Mouse (Mus musculus) kidney, adult 18-20 months (tissue): Measurements from ENCODE around the gene Ankrd44.

ENCODE experiments used
- DNase-seq: peaks from one replicate; pipeline ENCODE4 v3.0.0; 2021

Ankrd44 gene

DNA sequence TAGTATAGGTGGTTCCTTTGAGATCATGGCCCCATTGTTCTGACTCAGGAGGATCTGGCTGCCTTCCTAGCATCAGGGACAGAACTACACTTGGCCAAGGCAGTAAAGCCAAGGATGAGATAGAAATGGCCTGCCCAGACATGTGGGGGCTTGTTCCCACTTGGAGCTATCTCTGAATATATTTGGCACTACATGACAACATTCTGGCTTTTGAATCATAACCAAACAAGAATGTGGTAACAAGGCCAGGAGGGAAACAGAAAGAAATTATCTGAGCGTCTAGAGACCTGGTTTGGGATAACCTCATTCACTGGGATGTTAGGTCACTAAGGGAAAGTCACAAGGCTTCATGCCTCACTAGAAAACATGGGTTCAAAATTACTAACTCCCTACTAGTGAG lies 81.8 kb downstream of the Ankrd44 start:
- no peak for DNase-seq

DNA sequence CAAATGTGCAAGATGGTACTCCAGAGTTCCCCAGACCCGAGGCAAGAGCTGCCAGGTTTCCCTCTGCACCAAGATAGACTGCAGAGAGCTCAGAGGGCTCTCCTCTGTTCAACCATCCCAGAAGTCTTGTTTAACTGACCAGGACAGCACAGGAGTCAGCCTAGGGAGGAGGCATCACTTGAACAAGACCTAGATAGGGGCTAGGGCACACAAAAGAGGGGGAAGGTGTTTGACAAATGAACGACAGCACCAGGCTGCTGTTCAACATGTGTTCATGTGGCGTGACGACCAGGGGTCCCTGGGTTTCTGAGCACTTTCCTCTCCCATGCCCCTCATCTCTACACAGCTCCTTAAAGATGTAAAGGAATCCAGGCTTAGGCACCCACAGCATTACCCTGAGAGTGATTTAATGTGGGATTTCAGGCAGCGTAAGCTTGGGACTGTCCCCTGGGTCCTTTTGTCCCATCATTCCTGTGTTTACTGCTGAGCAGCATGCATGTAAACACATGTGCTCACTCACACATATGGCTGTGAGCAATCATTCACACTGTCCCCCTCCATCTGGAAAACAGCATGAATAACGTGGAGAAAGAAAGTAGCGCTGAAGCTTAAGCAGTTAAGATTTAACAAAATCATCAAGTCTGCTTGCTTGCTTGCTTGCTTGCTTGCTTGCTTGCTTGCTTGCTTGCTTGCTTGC lies 83.3 kb downstream of the Ankrd44 start:
- no peak for DNase-seq

DNA sequence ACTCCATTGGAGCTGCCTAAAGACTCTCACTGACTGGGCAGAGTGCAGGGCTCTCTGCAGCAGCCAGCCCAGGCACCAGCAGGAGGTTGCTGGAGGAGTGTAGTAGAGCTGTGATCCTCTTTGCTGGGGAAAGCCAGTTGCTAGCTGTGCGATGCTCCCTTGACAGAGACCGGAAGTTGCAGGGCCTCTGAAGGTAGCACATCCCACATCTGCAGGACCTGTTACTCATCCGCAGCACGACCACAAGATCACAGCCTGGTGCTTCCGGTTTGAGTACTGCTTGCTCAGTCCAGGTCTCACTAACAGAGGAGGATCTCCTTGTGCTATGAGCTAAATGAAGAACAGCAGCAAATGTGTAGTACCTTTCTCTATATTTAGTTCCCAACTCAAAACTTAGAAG lies 84.4 kb downstream of the Ankrd44 start:
- no peak for DNase-seq

DNA sequence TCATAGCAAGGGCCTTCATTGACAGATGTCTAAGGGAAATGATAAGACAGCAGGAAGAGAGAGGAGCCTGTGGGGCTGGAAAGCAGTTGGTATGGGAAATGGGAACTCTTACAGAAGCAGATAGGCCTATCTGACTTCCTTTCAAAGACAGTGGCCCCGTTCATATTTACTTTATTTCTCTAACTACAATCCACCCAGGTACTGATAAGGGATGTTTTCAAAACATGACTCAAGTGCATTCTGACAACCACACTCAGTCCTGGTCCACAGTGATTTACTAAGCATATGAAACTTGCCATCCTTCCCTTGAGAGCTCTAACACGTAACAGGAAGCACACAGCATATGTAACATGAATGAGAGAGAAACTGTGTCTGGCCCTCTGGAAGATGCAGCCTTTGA lies 86.1 kb downstream of the Ankrd44 start:
- DNase-seq, result no peak

DNA sequence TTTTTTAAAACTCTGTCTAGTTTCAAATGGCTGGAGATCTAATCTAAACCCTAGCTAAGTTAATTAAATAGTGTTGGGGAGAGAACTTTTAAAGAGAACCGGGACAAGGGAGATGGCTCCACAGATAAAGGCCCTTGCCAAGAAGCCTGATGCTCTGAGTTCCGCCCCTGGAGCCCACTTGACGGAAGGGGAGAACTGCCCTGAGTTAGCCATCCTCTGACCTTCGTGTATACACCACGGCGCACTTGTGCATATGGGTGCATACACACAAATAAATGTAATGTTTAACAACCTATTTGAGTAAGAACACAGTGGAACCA lies 87.7 kb downstream of the Ankrd44 start:
- no peak for DNase-seq

DNA sequence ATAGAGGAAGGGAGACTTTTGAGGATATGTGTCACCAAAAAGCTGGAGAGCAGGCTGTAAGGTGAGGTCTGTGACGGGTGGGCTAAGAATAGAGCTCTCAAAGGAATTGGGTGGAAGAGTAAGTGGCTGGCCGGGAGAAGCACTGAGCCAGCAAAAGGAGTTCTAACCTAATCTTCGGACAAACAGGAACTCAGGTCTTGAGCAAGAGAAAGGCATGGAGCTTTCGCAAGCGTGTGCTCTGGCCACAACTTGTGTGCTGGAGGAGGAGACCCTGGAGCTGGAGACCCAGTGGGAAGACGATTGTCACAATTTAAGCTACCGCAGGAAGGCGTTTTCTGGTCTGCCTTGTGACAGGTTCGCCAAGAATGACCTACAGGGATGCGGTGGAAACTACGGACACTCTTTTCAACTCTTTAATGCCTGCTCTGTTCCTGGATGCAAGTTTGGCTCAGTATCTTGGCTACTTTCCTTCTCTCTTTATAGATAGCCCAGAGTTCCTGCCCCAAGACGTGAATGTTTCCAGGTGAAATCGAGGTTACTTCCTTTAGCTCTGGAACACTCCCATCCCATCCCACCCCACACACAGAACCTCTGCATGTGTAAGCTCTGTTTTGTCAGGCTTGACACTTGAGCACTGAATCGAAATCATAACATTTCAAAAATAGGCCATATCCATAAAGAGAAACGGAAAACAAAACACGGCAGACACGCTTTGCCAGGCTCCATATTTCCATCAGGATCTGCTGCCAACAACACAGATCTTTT lies 88.3 kb downstream of the Ankrd44 start:
- DNase-seq, result no peak

DNA sequence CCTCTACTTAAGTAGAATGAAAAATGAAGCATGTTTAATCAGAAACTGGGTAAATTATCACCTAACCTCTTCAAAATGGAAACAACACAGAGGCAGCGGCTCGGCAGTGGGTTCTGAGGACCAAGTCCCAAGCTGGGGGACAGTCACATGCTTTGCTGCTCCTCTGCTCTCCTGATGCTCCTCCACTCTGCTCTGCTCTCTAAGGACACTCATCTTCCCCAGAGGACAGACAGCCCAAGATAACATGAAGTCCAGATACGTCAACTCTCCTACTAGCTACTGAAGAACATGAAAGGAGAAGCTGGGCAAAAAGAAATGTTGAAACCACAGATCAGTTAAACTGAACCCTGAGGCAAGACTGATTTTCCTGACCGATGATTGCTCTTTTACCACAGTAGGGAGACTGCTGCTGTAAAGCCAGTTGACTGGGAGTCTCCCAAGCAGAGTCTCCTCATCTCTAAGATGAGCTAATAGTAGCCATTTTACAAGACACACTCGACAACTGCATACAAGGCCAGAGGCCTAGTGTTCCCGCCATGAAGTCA lies 90.5 kb downstream of the Ankrd44 start:
- no peak for DNase-seq

DNA sequence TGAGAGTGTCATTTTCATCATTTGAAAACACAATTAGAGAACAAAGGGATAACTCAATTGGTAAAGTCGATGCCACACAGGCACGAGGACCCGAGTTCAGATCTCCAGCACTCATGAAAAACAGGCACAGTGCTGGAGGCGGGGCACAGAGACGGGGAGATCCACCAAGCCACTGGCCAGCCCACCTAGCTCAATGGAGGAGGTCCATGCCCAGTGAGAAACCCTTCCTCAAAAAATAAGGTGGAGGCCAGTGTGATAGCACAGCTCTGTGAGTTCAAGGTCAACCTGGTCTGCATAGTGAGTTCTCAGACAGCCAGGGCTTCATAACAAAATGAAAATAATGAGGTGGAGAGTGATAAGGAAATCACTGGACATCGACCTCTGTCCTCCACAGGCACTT lies 93.0 kb downstream of the Ankrd44 start:
- no peak for DNase-seq

DNA sequence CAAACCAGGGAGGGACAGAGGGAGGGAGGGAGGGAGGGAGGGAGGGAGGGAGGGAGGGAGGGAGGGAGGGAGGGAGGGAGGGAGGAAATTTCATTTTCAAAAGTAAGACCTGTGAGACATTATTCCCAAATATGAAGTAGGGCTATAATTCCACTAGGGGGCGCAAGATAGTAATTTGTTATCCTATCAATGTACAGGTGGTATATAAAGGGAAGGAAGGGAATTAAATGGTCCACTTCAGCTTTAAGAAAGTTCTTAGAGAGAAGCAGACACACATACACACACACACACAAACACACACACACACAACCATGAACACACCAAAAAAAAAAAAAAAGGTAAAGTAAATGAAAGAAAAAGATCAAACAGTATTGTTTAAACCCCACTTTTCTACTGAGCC lies 93.4 kb downstream of the Ankrd44 start:
- no peak for DNase-seq

DNA sequence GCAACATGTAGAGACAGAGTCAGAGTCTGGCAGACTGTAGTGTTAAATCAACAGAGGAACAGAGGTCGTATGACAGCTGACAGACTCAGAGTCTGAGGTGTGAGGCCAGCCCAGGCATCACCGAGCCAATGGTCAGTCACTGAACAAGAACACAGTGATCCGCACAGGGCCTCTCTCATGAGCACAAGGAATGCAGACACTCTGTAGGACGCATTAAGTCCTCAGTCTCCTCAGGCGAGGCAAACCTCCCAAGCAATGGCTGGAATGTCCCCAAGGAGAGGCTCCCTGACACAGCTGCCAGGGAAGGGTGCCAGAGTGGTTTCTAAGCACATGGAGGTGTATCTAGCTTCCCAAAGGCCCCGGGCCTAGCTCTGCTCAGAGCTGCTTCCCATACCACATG lies 96.0 kb downstream of the Ankrd44 start:
- DNase-seq, result peak; percentile 67

DNA sequence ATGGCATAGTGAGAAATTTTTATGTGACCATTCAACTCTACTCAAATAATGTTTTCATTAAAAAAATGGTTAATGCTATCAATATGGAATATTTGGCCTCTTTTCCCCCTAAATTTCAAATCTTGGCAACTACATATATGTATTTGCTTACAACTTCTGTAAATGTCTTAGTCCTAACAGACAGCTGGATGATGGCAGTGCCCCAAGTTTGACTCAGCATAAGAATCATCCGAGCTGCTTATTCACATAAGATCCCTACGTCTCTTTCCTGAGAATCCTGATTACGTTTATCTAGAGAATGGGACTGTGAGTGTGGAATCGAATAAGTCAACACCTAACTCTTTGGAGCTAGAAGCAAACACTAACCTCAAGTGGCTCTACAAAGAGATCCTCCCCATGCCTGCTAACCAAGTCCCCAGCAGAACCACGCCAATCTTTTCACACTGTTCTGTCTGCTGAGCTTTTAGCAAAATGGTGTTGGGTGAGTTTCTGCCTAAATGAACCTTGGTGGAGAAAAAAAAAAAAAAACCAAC lies 96.4 kb downstream of the Ankrd44 start:
- DNase-seq, result no peak

DNA sequence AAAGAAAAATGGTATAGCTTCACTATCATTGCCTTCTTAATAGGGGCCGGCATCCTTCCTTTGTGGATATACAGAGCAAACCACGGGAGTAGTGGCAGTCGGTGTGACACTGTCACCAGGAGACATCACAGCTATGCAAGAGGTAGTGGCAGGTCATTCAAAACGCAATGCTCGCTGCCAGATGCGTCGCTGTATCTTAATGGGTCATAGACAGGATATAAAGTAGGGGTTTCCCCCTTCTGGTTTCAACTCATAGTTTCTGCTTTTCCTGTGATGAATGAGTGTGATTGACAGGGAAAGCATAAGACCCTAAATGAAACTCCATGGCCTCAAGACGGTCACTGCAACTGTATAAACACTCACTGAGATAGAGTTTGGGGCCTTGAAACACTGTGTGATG lies 98.4 kb downstream of the Ankrd44 start:
- no peak for DNase-seq

DNA sequence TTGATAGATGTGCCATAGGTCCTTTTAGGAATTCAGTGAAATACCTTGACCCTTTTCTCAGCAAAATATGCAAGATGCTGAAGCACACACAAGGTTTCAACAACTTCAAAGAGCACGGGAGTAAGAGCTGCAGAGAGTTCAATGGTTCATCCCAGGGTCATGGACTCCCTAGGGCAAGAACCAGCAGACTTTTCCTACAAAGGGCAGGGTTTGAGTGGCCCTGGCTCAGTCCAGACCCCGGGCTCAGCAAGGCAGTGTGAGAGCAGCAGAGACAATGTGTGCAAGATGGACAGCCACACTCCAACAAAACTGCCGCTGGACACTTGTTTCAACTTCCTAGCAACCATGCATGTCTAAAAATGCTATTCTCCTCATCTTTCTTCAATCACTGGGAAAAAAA lies 98.8 kb downstream of the Ankrd44 start:
- no peak for DNase-seq

DNA sequence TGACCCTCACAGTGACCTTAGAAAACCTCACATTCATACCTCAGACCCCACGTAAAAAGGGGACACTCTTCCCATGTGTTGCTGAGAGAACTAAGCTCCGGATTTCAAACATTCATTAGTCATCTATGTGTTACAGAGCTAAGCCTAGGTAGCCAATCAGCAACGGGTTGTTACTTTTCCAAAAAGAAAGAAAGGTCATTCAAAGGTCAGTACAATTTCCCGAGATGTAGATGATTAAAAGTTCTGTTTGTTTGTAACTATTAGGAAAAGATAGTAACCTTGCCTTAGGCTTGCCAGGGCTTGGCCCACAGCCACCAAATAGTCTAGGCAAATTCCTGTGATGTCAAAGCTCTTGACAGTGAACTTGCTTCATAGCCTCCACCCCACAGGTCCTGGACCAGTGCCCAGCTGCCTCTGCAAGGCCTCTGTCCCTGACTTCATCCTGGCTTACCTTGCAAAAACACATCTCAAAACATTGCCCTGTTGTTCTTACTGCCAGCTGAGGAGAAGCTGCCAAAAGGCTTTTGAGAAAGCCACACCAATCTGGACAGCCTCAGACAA lies 99.7 kb downstream of the Ankrd44 start:
- DNase-seq, result peak; percentile 94

DNA sequence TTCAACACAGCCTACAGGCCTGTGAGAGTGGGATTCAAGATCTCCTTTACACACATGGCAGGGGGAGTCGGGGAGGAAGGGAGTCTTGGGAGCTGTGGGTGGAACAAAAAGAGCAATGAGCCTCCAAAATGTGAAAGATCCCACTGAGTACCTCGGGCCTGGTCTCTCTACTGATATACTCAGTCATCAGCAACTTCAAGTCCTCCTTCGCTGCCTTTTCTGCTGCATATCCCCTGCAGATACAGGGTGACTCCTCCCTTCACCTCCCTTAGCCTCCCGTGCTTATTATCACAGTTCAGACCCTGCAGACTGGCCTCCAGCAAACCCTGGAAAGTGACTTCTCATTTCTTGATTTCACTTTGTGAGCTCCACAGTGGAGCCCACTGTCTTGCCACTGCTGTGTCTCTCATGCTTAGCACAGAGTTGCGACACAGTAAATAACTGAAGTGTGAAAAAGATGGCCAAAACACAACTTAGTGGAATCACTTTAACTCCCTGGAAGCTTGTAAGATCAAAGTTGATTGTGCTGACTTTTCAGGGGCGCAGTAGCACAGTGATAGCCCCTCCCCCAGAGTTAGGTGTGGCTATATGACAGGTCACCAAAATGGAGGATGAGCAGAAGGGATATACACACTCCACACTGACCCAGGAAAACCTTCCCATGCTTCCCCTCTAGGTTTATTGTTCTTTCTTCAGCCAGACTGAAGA lies 100.3 kb downstream of the Ankrd44 start:
- DNase-seq, result no peak

DNA sequence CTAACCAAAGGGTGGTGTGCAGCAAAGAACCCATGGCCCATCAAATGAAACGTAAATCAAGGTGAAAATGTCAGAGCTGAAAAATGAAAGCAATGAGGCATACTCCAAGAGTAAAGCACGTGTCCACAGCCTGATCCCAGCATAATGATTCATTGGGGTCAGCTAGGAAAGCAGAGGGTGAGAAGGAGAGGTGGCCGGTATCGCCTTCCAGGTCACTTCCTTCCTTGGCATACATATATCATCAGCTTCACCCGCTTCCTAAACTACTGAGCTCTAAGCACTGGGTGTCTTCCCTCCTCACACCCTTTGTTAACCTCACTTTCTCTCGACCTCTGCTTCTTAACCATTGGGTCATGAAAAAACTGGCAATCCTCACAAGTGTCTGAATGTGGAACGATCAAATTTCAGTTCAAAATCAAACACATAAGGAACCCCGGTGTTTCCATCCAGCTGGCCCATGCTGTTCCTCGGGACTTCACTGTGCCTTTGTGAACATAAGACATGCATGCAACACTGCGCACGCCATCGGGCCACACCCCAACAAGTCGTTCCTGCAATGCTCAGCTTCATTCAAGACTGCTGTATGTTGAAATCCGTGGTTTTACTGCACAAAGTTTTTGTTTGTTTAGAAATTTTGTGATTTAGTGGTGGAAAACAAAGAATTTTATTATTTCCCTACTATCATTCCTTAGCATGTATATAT lies 101.9 kb downstream of the Ankrd44 start:
- no peak for DNase-seq

DNA sequence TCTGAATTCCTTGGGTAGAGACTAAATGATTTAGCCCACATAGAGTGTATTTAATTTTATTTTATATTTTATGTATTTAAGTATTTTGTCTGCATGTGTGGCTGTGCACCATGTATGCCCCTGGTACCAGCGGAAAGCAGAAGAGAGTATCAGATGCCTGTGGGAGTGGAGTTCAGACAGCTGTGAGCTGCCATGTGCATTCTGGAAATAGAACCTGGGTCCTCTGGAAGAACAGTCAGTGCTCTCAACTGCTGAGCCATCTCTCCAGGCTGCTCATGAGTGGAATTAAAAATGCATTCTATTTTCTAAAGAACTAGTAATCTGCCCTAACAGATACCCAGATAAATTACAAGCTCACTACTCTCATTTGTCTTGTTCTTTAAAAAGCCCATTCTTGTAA lies 104.4 kb downstream of the Ankrd44 start:
- no peak for DNase-seq

DNA sequence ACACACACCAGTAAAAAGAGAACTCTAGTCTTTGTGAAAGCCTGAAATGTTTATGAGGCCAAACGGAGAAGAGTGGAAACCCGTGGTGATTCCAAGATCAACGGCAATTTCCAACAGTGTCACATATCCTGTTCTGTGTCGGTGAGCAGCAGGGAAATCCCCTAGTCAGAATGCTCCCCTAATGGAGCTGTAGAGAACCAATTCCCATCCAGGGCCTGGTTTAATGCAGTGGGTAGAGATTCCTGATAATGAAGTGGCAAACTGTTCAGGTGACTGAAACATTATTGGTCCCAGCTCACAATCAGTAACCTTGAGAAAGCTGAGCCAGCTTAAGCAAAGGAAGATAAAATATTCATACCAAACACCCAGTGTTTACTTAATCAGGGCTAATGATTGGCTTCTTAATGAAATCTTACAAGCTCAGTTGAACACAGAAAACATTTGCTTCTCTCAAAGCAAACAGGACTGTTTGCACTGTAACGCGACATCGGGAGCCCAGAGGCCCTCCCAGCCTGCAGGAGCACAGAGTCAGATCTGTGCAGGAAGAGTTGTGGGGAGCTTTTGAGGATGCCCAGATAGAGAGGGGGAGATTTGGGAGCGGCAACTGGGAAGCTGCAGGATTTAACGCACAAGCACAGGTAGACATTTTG lies 110.9 kb downstream of the Ankrd44 start:
- DNase-seq, result no peak

DNA sequence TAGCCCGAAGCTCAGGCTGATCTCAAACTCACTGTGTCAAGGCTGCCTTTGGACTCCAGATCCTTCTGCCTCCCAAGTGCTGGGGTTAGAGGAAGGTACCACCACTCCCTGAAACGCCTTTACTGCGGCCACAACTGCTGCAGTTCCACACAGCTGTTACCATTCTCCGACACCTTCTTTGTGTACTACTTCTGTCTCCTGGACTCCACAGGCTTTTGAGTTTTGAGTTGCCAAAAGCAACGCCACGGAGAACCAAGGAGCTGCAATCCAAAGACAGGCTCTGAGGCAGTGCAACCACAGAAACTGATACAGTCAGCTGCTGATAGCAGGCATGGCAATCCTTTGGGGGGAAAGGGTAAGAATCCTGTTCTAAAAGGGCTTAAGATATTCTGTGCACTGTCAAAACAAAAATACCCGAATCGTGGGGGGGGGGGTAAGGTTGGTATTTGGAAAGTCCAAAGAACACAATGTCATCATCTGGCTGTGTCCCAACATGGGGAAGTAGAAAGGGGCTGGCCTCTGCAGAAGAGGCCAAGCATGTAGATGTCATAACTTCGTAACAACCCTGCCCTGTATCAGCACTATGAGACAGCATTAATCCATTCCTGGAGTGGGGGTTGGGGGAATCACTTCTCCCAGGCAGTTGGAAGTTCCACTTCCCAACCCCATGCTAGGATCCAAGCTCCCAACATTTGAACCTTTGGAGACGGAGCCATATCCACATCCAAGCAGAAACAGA lies 116.2 kb downstream of the Ankrd44 start:
- no peak for DNase-seq

DNA sequence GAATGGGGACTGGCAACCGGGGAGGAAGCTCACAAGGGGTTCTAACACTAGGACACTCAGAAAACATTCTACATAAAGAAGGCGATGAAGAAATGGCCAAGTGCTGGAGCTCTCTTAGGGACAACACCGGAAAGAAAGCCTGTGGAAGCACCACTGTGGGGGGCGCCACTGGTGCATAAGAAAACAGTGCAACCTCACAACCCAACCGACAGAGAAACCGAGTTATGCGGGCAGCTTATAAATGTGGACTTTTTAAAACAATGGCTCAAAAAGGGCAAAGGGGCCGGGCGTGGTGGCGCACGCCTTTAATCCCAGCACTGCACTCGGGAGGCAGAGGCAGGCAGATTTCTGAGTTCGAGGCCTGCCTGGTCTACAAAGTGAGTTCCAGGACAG lies 117.1 kb downstream of the Ankrd44 start:
- no peak for DNase-seq

DNA sequence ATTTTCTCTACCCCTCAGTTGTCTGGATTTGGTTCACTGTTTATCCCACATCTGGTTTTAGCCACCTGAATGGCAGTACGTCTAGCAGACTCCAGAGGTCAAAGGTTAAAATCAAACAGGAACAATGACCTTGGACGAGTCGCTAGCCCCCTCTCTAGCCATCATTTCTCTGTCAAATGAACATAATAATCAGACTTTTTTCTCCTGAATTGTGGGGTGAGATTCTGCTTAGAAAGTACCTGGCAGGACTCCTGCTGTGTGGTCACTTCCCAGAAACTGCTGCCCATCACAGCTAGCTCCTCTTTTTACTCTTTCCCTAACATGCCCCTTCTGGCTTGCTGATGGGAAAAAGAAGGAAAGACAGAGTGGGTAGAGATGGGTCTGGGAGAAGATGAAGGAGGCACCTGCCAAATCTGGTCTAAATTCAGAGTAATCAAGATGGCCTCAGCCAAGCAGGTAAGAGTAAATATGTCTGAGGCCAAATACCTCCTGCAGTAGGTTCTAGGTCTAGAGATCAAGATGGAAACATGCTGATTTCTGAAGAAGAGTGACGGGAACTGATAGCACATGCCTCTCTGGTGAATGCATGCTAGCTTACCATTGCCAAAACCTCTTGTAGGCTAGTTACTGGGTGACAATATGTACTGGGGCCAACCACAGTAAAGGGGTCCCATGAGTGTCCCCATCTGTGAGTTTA lies 117.6 kb downstream of the Ankrd44 start:
- no peak for DNase-seq
